Mouse (Mus musculus) liver, embryonic 14.5 days (tissue): ENCODE results near the gene Prkab1. TPM values are rescaled to one million over a fixed set of nuclear protein-coding genes. Genes with fewer than 3 reads are reported as not detected.

Experiments used
- ATAC-seq: fragments of 200-750 bp; cut with Nextera tagmentation; 2 replicates; pipeline ENCODE4 v1.8.0; 2017; ENCODE audit warnings: moderate number of reproducible peaks, mild to moderate bottlenecking, moderate library complexity; ENCODE audit not compliant: insufficient read depth
- DNase-seq, 3 experiments: peaks; one replicate each; pipeline ENCODE4 v3.0.0-alpha.2; 2012 to 2013; ENCODE audit warnings: low read depth in 3 of 3, low spot score in 3 of 3
- H3K27ac ChIP-seq: fragments of 300-500 bp; sonication (generic); 2 replicates; pipeline ENCODE4 v1.5.1; 2014; ENCODE audit warnings: moderate library complexity, mild to moderate bottlenecking, control low read depth, inconsistent platforms
- H3K27me3 ChIP-seq: fragments of 300-500 bp; sonication (generic); 2 replicates; pipeline ENCODE4 v1.6.1; 2014; ENCODE audit warnings: mild to moderate bottlenecking, low read length, moderate library complexity; ENCODE audit not compliant: control insufficient read depth, insufficient read depth
- H3K36me3 ChIP-seq: fragments of 300-500 bp; sonication (generic); replicated peaks from 2 replicates; pipeline ENCODE4 v1.6.1; 2014; ENCODE audit warnings: low read depth; ENCODE audit not compliant: control insufficient read depth, insufficient read depth
- H3K4me1 ChIP-seq, 2 experiments: fragments of 200-500 bp in 1 of 2; fragments of 300-500 bp in 1 of 2; sonication (generic) in 1 of 2; replicated peaks; 2 replicates each; pipeline ENCODE4 v1.6.1; 2012 to 2014; ENCODE audit warnings: antibody characterized with exemption in 1 of 2, inconsistent platforms in 1 of 2, low read length in 1 of 2; ENCODE audit not compliant: control insufficient read depth in 2 of 2, insufficient read depth in 2 of 2
- H3K4me2 ChIP-seq: fragments of 300-500 bp; sonication (generic); 2 replicates; pipeline ENCODE4 v1.6.1; 2014; ENCODE audit warnings: low read depth, mild to moderate bottlenecking, control low read depth, moderate library complexity
- H3K4me3 ChIP-seq, 2 experiments: fragments of 200-500 bp in 1 of 2; fragments of 300-500 bp in 1 of 2; sonication (generic) in 1 of 2; 2 replicates each; pipeline ENCODE4 v1.5.1; 2012 to 2014; ENCODE audit warnings: low read depth in 2 of 2, low read length in 2 of 2, mild to moderate bottlenecking in 2 of 2, control low read depth in 1 of 2, inconsistent platforms in 1 of 2, moderate library complexity in 1 of 2; ENCODE audit not compliant: insufficient read depth in 1 of 2
- H3K9ac ChIP-seq: fragments of 300-500 bp; sonication (generic); replicated peaks from 2 replicates; pipeline ENCODE4 v1.6.1; 2014; ENCODE audit warnings: mild to moderate bottlenecking, control low read depth, moderate library complexity
- H3K9me3 ChIP-seq: fragments of 300-500 bp; sonication (generic); 2 replicates; pipeline ENCODE4 v1.6.1; 2016; ENCODE audit warnings: low read length, mixed read lengths; ENCODE audit not compliant: control insufficient read depth
- CTCF ChIP-seq: IDR thresholded peaks from 2 replicates; pipeline ENCODE4 v1.5.1; 2016; ENCODE audit warnings: antibody characterized with exemption, low read depth, control low read depth
- EP300 ChIP-seq: IDR thresholded peaks from 2 replicates; pipeline ENCODE4 v1.6.1; 2016; ENCODE audit warnings: antibody characterized with exemption, low read depth
- WGBS: fragments of 180-500 bp; shearing (Covaris S2); extraction: QIAGEN DNeasy Blood & Tissue Kit; methylation state at CpG from one replicate; pipeline ENCODE4 v1.1.7; 2014; ENCODE audit not compliant: insufficient replicate concordance; 5-methylcytosine and 5-hydroxymethylcytosine counted together
- polyA plus RNA-seq, 2 experiments: library from polyadenylated mRNA; depleted of rRNA in 1 of 2; stranded (reverse) in 1 of 2; unstranded in 1 of 2; fragments of >200 nt; fragmentation: Nextera tagmentation in 1 of 2; extraction: Ambion mirVana in 1 of 2; gene quantifications; 2 replicates each; pipeline versions ENCODE4 v1.2.1 to v1.2.3; 2012 to 2014

Prkab1 gene
- polyA plus RNA-seq, 2 experiments = 67.2 to 69.3 TPM

DNA sequence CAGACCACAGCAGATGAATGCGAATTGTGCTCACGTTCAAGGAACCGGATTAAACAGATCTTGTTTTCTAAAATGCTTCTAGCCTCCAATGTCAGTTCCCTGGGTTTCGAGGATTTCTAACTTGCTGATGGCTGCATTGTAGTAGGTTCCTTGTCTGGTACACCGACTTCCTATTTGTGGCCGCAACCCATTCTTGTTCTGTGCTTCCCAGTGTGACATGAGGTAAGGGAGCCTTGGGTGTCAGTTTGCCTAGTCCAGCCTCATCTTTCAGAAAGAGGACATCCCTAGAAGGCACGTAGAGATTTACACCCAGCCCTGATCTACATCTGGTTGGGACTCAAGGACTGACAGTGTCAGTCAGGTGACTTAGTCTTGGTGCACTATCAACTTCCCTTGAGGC lies 12.6 kb downstream of the Prkab1 start:
- H3K4me1 ChIP-seq = peaks cover 0 to 4% of the 10 kb centered on the region in 2 experiments; a peak in 3 of 4 replicates
- H3K27ac ChIP-seq = no peak overlapping the region
- H3K27me3 ChIP-seq = no peaks in the 10 kb centered on the region
- peaks cover 52% of the 10 kb centered on the region for H3K36me3 ChIP-seq
- H3K4me2 ChIP-seq = no peak overlapping the region
- TF ChIP-seq EP300 (no peak), CTCF (no peak)
- H3K9me3 ChIP-seq = no peaks in the 10 kb centered on the region
- WGBS = 60% methylated on average over 7 of the region's 7 CpGs
- no peak overlapping the region for H3K4me3 ChIP-seq
- no peak overlapping the region for H3K9ac ChIP-seq
- no peak for ATAC-seq
- DNase-seq = no peak

DNA sequence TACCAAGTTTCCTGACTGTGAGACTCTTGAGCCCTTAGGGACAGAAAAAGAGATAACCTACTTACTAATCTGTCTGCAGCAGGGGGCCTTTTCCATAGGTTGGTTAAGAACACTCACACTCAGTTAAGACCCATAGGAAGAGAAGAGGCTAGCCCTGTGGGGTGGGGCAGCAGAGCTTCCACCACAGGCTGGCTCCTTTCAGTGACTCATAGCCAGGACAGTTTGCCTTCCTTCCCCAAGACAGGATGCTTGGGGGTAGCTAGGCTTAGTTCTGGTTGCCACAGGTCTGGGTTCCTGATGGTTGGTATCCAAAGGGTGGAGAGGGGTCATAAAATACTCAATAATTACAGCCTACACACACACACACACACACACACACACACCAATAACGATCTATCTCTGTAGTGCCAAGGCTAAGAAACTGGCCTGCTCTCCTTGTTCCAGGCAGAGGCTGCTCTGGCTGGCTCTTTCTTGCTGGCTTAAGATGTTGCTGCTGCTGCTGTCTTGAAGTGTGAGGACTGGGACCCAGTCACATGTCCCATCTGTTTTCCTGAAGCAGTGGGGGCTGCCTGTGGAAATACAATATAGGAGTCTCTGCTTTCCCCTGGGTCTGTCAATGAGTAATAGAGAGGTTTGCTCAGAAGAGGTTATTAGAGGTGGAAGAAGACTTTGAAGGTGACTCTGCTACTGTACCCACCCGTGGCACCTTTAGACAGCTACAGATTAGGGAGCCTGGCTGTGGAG lies 14.3 kb downstream of the Prkab1 start:
- no peak overlapping the region for H3K9ac ChIP-seq
- ATAC-seq (peak; percentile 25; the same call in 1 of the 2 replicates), DNase-seq (no peak)
- TF ChIP-seq CTCF (no peak), EP300 (no peak)
- WGBS = 64% methylated on average over 2 of the region's 2 CpGs
- no peak overlapping the region for H3K4me2 ChIP-seq
- peaks cover 0 to 4% of the 10 kb centered on the region in 2 experiments; a peak in 3 of 4 replicates for H3K4me1 ChIP-seq
- H3K27ac ChIP-seq = no peak overlapping the region
- H3K27me3 ChIP-seq = no peaks in the 10 kb centered on the region
- no peaks in the 10 kb centered on the region for H3K9me3 ChIP-seq
- H3K4me3 ChIP-seq = no peak overlapping the region
- H3K36me3 ChIP-seq = peaks cover 47% of the 10 kb centered on the region

DNA sequence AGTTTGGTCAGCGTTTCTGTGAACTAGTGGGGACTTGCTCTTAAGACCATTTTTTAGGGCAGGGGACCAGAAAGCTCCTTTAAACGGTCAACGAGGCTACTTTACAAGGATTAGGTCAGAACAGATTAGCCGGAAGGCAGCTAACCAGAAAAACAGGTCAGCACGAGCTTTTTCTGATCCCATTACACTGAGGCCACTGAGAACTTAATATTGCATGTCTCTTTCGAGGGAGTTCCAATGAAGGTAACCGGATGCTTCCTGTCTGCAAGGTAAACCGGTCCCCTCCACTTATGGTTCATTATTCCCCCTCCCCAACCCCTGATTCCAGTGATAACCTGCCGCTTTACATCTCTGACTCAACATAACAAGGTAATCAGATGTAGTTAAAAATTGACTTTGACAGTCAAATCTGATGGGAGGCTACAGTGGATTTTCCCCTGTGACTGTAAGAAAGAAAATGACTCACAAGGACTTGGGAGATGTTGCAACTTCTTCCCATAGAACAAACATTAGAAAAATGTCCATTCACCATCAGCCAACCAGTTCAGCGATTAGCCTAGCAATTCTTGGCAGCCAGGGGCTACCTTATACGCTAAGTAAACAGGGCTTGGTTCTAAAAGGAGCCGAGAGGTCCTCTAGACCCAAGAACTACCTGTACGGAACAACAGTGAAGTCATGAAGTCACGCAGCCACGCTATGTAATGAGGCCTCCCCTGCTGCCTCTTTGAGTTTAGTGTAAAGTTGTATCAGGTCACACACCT lies 15.0 kb downstream of the Prkab1 start:
- peaks cover 41% of the 10 kb centered on the region for H3K36me3 ChIP-seq
- WGBS = 81% methylated on average over 15 of the region's 15 CpGs
- DNase-seq = no peak
- H3K9ac ChIP-seq = no peak overlapping the region
- H3K9me3 ChIP-seq = no peaks in the 10 kb centered on the region
- peak; percentile 2; the same call in 1 of the 2 replicates for ATAC-seq
- no peak overlapping the region for H3K27ac ChIP-seq
- no peak for TF ChIP-seq CTCF
- TF ChIP-seq EP300 = no peak
- H3K4me1 ChIP-seq = peaks cover 0 to 4% of the 10 kb centered on the region in 2 experiments; a peak in 3 of 4 replicates
- H3K4me3 ChIP-seq = no peak overlapping the region
- no peak overlapping the region for H3K4me2 ChIP-seq
- no peaks in the 10 kb centered on the region for H3K27me3 ChIP-seq

DNA sequence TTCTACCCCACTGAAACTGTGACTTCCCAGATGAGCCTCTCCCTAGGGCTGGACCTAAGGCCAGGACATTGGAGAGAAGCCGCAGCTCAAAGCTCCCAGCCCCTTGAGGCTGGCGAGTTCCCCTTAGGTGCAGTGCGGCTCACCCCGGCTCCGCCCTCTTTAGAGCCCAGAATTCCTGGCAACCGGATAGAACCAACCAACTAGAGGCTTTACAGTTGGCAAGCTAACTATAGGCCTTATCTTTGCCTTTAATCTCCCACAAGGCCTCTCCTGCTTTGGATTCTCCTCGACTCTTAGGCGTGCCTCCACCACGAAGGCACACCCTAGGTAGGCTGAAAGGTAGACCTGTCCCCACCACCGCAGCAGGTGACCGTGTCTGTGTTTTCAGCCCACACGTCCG lies 16.6 kb downstream of the Prkab1 start:
- Histone ChIP-seq H3K4me1 (peaks cover 0 to 4% of the 10 kb centered on the region in 2 experiments; a peak in 3 of 4 replicates), H3K27me3 (no peaks in the 10 kb centered on the region), H3K36me3 (peaks cover 27% of the 10 kb centered on the region), H3K9me3 (no peaks in the 10 kb centered on the region), H3K27ac (no peak overlapping the region), H3K4me3 (no peak overlapping the region), H3K9ac (no peak overlapping the region), H3K4me2 (no peak overlapping the region)
- 72% methylated on average over 13 of the region's 13 CpGs for WGBS
- ATAC-seq (no peak), DNase-seq (no peak)
- TF ChIP-seq CTCF (no peak), EP300 (no peak)
